Mouse (Mus musculus) midbrain, embryonic 11.5 days (tissue): ENCODE measurements around the gene Ercc8. TPM values are rescaled to one million over a fixed set of nuclear protein-coding genes. Genes with fewer than 3 reads are reported as not detected.

Experiments
- ATAC-seq: fragments of 200-750 bp; cut with Nextera tagmentation; 2 replicates; pipeline ENCODE4 v1.8.0; 2017; ENCODE audit warnings: moderate TSS enrichment, moderate library complexity; ENCODE audit not compliant: low FRiP score
- DNase-seq: peaks from one replicate; pipeline ENCODE4 v3.0.0; 2015; ENCODE audit warnings: low spot score; ENCODE audit errors: missing footprints
- H3K27ac ChIP-seq: fragments of 300-500 bp; sonication (generic); 2 replicates; pipeline ENCODE4 v1.5.1; 2014; ENCODE audit warnings: low read depth, low read length
- H3K27me3 ChIP-seq: fragments of 300-500 bp; sonication (generic); 2 replicates; pipeline ENCODE4 v1.6.1; 2014; ENCODE audit warnings: mild to moderate bottlenecking, low read length, moderate library complexity, mixed read lengths; ENCODE audit not compliant: control insufficient read depth, insufficient read depth
- H3K36me3 ChIP-seq: fragments of 300-500 bp; sonication (generic); 2 replicates; pipeline ENCODE4 v1.6.1; 2014; ENCODE audit warnings: mild to moderate bottlenecking, low read length, moderate library complexity, mixed read lengths; ENCODE audit not compliant: control insufficient read depth, insufficient read depth
- H3K4me1 ChIP-seq: fragments of 300-500 bp; sonication (generic); 2 replicates; pipeline ENCODE4 v1.6.1; 2014; ENCODE audit warnings: low read length; ENCODE audit not compliant: control insufficient read depth, insufficient read depth
- H3K4me2 ChIP-seq: fragments of 300-500 bp; sonication (generic); 2 replicates; pipeline ENCODE4 v1.6.1; 2014; ENCODE audit warnings: mild to moderate bottlenecking, moderate library complexity
- H3K4me3 ChIP-seq: fragments of 300-500 bp; sonication (generic); 2 replicates; pipeline ENCODE4 v1.5.1; 2014; ENCODE audit warnings: low read depth, low read length
- H3K9ac ChIP-seq: fragments of 300-500 bp; sonication (generic); 2 replicates; pipeline ENCODE4 v1.6.1; 2014; ENCODE audit warnings: low read length
- H3K9me3 ChIP-seq: fragments of 300-500 bp; sonication (generic); 2 replicates; pipeline ENCODE4 v1.6.1; 2016; ENCODE audit warnings: low read length; ENCODE audit not compliant: control insufficient read depth
- WGBS: fragments of 180-500 bp; shearing (Covaris S2); extraction: QIAGEN DNeasy Blood & Tissue Kit; methylation state at CpG from one replicate; pipeline ENCODE4 v1.1.7; 2014; 5-methylcytosine and 5-hydroxymethylcytosine counted together
- polyA plus RNA-seq: library from polyadenylated mRNA; unstranded; fragments of >200 nt; fragmentation: Nextera tagmentation; extraction: Ambion mirVana; gene quantifications from 2 replicates; pipeline ENCODE4 v1.2.1, GENCODE M21; 2014

The Ercc8 gene
- polyA plus RNA-seq, 1 experiment from 2014 or later: 22.8 TPM

- no peak overlapping the region for H3K4me2 ChIP-seq
- H3K9ac ChIP-seq: no peak overlapping the region
- no peaks in the 10 kb centered on the region for H3K27me3 ChIP-seq
- ATAC-seq: no peak; the same call in 1 of the 2 replicates
- 76% methylated on average over 11 of the region's 11 CpGs for WGBS
- H3K9me3 ChIP-seq: no peaks in the 10 kb centered on the region
- no peaks in the 10 kb centered on the region for H3K36me3 ChIP-seq
- no peak overlapping the region for H3K4me3 ChIP-seq
- no peak for DNase-seq
- H3K4me1 ChIP-seq: peaks cover 9% of the 10 kb centered on the region
- H3K27ac ChIP-seq: no peak overlapping the region
These were observed 34.4 kb upstream of the Ercc8 start for GRCm38 (mm10) chr13:108124096-108124495.

GRCm38 (mm10) chr13:108126246-108126645 is 32.3 kb upstream of the Ercc8 start:
- ATAC-seq (no peak), DNase-seq (no peak)
- no peak overlapping the region for H3K4me2 ChIP-seq
- H3K36me3 ChIP-seq: no peaks in the 10 kb centered on the region
- WGBS: 85% methylated on average over 2 of the region's 2 CpGs
- no peaks in the 10 kb centered on the region for H3K9me3 ChIP-seq
- peaks cover 9% of the 10 kb centered on the region for H3K4me1 ChIP-seq
- H3K27ac ChIP-seq: no peak overlapping the region
- H3K4me3 ChIP-seq: no peak overlapping the region
- H3K9ac ChIP-seq: no peak overlapping the region
- H3K27me3 ChIP-seq: no peaks in the 10 kb centered on the region

- no peak overlapping the region for H3K4me3 ChIP-seq
- ATAC-seq: 0 out of 2 replicates have a peak, but pooled peaks have one; percentile 57
- H3K36me3 ChIP-seq: no peaks in the 10 kb centered on the region
These were observed 31.4 kb upstream of the Ercc8 start for GRCm38 (mm10) chr13:108127130-108127529.

GRCm38 (mm10) chr13:108127883-108128282 is 30.6 kb upstream of the Ercc8 start:
- no peak for ATAC-seq
- Histone ChIP-seq H3K9ac (no peak overlapping the region), H3K9me3 (no peaks in the 10 kb centered on the region), H3K4me3 (no peak overlapping the region), H3K36me3 (no peaks in the 10 kb centered on the region), H3K27ac (no peak overlapping the region), H3K27me3 (no peaks in the 10 kb centered on the region), H3K4me1 (peaks cover 6% of the 10 kb centered on the region), H3K4me2 (no peak overlapping the region)
- 59% methylated on average over 1 of the region's 1 CpGs for WGBS
- no peak for DNase-seq

More at GRCm38 (mm10) chr13:108127130-108127529, 31.4 kb upstream of the Ercc8 start:
- H3K4me1 ChIP-seq: peaks cover 9% of the 10 kb centered on the region
- 11% methylated on average over 1 of the region's 1 CpGs for WGBS
- H3K27me3 ChIP-seq: no peaks in the 10 kb centered on the region
- DNase-seq: peak; percentile 96
- H3K4me2 ChIP-seq: no peak overlapping the region
- H3K27ac ChIP-seq: no peak overlapping the region
- no peak overlapping the region for H3K9ac ChIP-seq
- no peaks in the 10 kb centered on the region for H3K9me3 ChIP-seq

DNA sequence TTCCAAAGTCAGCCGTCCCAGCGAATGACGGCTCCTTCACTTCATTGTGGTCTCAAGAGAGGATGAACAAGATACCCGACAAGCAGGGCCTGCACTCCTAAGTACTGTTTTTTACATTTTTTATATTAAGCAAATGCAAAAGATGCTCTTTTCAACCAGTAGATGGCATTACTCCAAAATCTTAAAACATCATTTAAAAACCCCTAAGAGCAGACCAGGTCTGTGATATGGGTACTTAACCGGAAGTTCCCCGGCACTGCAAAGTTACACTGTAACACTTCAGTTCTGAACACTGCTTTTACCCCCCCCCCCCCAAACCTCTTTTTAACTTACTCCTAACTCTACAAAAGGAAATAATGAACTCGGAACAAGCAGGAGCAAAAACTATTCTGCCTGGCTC is 29.5 kb upstream of the Ercc8 start:
- no peaks in the 10 kb centered on the region for H3K4me1 ChIP-seq
- no peak overlapping the region for H3K27ac ChIP-seq
- H3K27me3 ChIP-seq: no peaks in the 10 kb centered on the region
- no peak overlapping the region for H3K4me2 ChIP-seq
- no peak overlapping the region for H3K9ac ChIP-seq
- no peaks in the 10 kb centered on the region for H3K9me3 ChIP-seq
- ATAC-seq (no peak), DNase-seq (no peak)
- H3K4me3 ChIP-seq: no peak overlapping the region
- H3K36me3 ChIP-seq: no peaks in the 10 kb centered on the region
- 68% methylated on average over 7 of the region's 7 CpGs for WGBS

GRCm38 (mm10) chr13:108130737-108131136 is 27.8 kb upstream of the Ercc8 start:
- WGBS: 93% methylated on average over 5 of the region's 5 CpGs
- Histone ChIP-seq H3K36me3 (no peaks in the 10 kb centered on the region), H3K4me3 (no peak overlapping the region), H3K9me3 (no peaks in the 10 kb centered on the region), H3K9ac (no peak overlapping the region), H3K4me1 (no peaks in the 10 kb centered on the region), H3K4me2 (no peak overlapping the region), H3K27me3 (no peaks in the 10 kb centered on the region), H3K27ac (no peak overlapping the region)
- no peak for DNase-seq
- ATAC-seq: no peak

DNA sequence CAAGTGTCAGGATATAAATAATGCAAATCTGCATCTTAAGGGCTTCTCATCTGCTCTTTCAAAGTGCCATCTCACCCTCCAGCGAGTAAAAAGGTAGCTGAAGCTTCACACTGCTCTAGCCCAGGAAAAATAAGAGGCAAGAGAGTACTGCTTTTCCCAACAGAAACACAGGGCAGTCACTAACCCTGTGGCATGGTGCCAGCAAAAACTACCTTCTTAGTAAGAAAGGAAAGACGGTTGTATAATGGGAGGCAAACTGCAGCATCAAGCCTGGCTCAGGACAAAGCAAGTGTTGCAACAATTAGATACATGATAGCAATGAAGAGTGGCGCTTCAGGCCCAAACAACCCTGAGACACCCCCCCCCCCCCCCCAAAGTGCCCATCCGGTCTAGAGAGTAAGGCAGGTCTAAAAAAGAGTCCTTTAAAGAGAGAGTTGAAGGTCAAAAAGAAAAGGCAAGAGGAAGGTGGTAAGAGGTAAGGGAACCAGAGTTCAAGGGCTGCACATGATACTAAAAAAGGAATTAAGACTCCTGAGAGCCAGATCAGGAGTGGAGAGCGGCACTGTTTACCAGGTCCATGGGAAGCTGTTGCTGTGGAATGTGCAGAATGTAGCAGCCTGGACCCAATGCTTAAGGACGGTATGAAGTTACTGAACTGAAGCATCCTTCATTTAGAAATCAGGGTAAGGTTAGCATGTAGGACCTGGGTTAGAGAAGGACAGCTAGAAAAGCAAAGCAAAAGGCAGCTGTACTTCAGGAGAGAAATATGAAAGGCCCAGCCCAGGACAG is 26.3 kb upstream of the Ercc8 start:
- H3K27ac ChIP-seq: no peak overlapping the region
- no peak overlapping the region for H3K9ac ChIP-seq
- H3K4me2 ChIP-seq: no peak overlapping the region
- no peak for ATAC-seq
- H3K4me1 ChIP-seq: no peaks in the 10 kb centered on the region
- H3K4me3 ChIP-seq: no peak overlapping the region
- 77% methylated on average over 6 of the region's 6 CpGs for WGBS
- DNase-seq: no peak
- H3K27me3 ChIP-seq: no peaks in the 10 kb centered on the region
- H3K9me3 ChIP-seq: no peaks in the 10 kb centered on the region
- no peaks in the 10 kb centered on the region for H3K36me3 ChIP-seq

- Histone ChIP-seq H3K4me1 (no peaks in the 10 kb centered on the region), H3K4me3 (no peak overlapping the region), H3K9me3 (no peaks in the 10 kb centered on the region), H3K4me2 (no peak overlapping the region), H3K27me3 (no peaks in the 10 kb centered on the region), H3K9ac (no peak overlapping the region), H3K36me3 (no peaks in the 10 kb centered on the region), H3K27ac (no peak overlapping the region)
- WGBS: 72% methylated on average over 6 of the region's 6 CpGs
- DNase-seq: no peak
- ATAC-seq: no peak
These were observed 22.9 kb upstream of the Ercc8 start for GRCm38 (mm10) chr13:108135617-108136016.

GRCm38 (mm10) chr13:108138403-108138977 is 20.0 kb upstream of the Ercc8 start:
- 86% methylated on average over 5 of the region's 5 CpGs for WGBS
- H3K4me2 ChIP-seq: no peak overlapping the region
- no peaks in the 10 kb centered on the region for H3K9me3 ChIP-seq
- H3K27ac ChIP-seq: no peak overlapping the region
- no peak overlapping the region for H3K9ac ChIP-seq
- ATAC-seq (no peak), DNase-seq (no peak)
- no peaks in the 10 kb centered on the region for H3K4me1 ChIP-seq
- no peaks in the 10 kb centered on the region for H3K27me3 ChIP-seq
- H3K4me3 ChIP-seq: no peak overlapping the region
- H3K36me3 ChIP-seq: no peaks in the 10 kb centered on the region
